Mouse (Mus musculus) stomach, embryonic 14.5 days (tissue): ENCODE results near the gene Gm3164. TPM values are rescaled to one million over a fixed set of nuclear protein-coding genes. Genes with fewer than 3 reads are reported as not detected.
"Not testable (repeated sequence)": the region's sequence is repeated elsewhere in the genome, so short reads cannot be mapped to it uniquely, and the experiment has no call there.

ENCODE experiments used
- ATAC-seq: fragments of 200-750 bp; cut with Nextera tagmentation; 2 replicates; pipeline ENCODE4 v1.8.0; 2017; ENCODE audit warnings: low read depth, moderate TSS enrichment; ENCODE audit not compliant: insufficient number of reproducible peaks, insufficient read depth, low FRiP score
- H3K27ac ChIP-seq: fragments of 300-500 bp; sonication (generic); 2 replicates; pipeline ENCODE4 v1.5.1; 2014; ENCODE audit warnings: mild to moderate bottlenecking, low read length, moderate library complexity, mixed read lengths
- H3K27me3 ChIP-seq: fragments of 300-500 bp; sonication (generic); 2 replicates; pipeline ENCODE4 v1.6.1; 2014; ENCODE audit warnings: low read length, control low read depth, mixed read lengths; ENCODE audit not compliant: control insufficient read depth, insufficient read depth
- H3K36me3 ChIP-seq: fragments of 300-500 bp; sonication (generic); 2 replicates; pipeline ENCODE4 v1.6.1; 2014; ENCODE audit warnings: mild to moderate bottlenecking, control low read depth, low read length, moderate library complexity, mixed read lengths; ENCODE audit not compliant: control insufficient read depth, insufficient read depth
- H3K4me1 ChIP-seq: fragments of 300-500 bp; sonication (generic); 2 replicates; pipeline ENCODE4 v1.6.1; 2014; ENCODE audit warnings: low read length, control low read depth, mixed read lengths; ENCODE audit not compliant: control insufficient read depth, insufficient read depth
- H3K4me2 ChIP-seq: fragments of 300-500 bp; sonication (generic); replicated peaks from 2 replicates; pipeline ENCODE4 v1.6.1; 2014; ENCODE audit warnings: low read depth, low read length, control low read depth
- H3K4me3 ChIP-seq: fragments of 300-500 bp; sonication (generic); 2 replicates; pipeline ENCODE4 v1.5.1; 2014; ENCODE audit warnings: low read depth, low read length, control low read depth
- H3K9ac ChIP-seq: fragments of 300-500 bp; sonication (generic); replicated peaks from 2 replicates; pipeline ENCODE4 v1.6.1; 2014; ENCODE audit warnings: low read depth, mild to moderate bottlenecking, control low read depth, low read length, moderate library complexity, mixed read lengths
- H3K9me3 ChIP-seq: fragments of 300-500 bp; sonication (generic); 2 replicates; pipeline ENCODE4 v1.6.1; 2016; ENCODE audit warnings: low read depth, low read length, control low read depth; ENCODE audit not compliant: control insufficient read depth
- WGBS: fragments of 180-500 bp; shearing (Covaris S2); extraction: QIAGEN DNeasy Blood & Tissue Kit; methylation state at CpG from one replicate; pipeline ENCODE4 v1.1.7; 2014; 5-methylcytosine and 5-hydroxymethylcytosine counted together
- polyA plus RNA-seq: library from polyadenylated mRNA; unstranded; fragments of >200 nt; fragmentation: Nextera tagmentation; extraction: Ambion mirVana; gene quantifications from 2 replicates; pipeline ENCODE4 v1.2.1, GENCODE M21; 2014

Gene Gm3164
- polyA plus RNA-seq: 0.22 and 0.30 TPM in 2 replicates

DNA sequence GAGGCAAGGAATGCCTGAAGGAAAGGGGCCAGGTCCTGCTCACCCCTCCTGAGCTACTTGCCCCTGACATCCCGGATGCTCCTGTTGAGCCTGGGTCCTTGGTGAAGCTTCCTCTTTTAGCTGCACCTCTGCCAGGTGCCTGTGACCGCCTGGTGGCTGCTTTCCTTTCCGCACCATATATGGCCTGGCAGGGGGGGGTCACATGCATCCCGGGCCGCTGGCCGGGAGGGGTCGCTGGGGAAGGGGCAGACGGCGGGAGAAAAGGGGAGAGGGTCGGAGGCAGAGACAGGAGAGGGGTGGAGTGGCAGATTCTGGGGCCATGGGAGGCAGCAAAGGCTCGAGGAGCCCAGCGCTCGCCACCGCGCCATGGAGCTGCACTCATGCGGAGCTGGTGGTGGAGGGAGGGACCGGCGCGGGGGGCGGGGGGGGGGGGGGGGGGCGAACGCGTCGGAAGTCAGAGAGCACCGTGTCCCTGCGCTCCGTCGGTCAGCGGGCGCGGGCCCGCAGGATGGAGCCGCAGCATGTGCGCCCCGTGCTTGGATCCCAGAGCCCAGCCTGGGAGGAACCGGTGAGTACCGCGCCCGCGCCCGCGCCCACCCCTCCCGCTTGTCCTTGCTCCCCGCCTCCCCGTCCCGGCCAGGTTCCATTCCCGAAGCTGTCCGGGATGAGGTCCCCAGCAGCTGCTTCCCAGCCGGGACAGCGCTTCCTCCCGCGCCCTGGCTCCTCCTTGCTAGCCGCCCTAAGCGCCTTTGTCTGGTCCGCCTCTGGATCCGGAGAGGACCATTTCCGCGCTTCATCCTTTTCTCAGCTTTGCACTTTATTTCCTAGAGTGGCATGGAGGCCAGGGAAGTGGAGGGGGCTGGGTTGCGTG is at the start of gene Gm3164:
Gene Gm3164 (plus strand): TSS at position 484 of the 871 bp plus-strand sequence.
- peak within 1 kb of the TSS; percentile 37 for H3K4me2 ChIP-seq
- WGBS: 1% methylated on average over 27 of the region's 59 CpGs
- H3K27me3 ChIP-seq, ATAC-seq, H3K4me1 ChIP-seq, H3K27ac ChIP-seq, H3K9ac ChIP-seq, H3K36me3 ChIP-seq, H3K9me3 ChIP-seq: not testable (repeated sequence)
- peak within 1 kb of the TSS; percentile 22; the same call in 1 of the 2 replicates for H3K4me3 ChIP-seq

DNA sequence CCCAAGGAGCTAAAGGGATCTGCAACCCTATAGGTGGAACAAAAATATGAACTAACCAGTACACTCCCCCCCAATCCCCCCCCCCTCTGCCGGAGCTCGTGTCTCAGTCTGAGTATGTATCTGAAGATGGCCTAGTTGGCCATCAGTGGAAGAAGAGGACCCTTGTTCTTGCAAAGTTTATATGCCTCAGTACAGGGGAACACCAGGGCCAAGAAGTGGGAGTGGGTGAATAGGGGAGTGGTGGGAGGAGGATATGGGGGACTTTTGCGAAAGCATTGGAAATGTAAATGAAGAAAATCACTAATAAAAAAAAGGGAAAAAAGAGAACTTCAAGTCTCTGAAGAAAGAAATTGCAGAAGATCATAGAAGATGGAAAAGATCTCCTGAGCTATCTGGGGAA is 46.3 kb upstream of the Gm3164 start:
- not testable (repeated sequence) for ATAC-seq, H3K4me3 ChIP-seq, H3K27me3 ChIP-seq, H3K9me3 ChIP-seq, H3K4me2 ChIP-seq, H3K4me1 ChIP-seq, H3K27ac ChIP-seq, H3K9ac ChIP-seq, H3K36me3 ChIP-seq
- 92% methylated on average over 1 of the region's 3 CpGs for WGBS

DNA sequence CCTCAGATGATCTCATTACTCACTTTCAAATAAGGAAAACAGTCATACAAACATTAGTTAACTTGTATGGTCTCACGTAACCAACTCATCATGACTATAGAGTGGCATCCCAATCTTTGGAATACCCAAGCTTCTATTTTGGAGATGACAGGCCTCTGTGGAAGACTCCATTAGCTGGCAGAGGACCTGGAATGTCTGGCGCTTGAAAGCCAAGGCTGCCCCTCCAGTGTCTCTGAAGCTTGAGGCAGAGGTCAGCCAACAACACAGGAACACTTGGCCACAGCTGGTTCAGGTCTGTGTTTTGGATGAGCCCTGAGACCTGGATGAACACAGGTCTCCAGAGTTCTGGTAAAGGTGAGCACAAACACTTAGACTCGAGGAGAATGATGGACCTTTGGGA is 45.6 kb upstream of the Gm3164 start:
- ATAC-seq: not testable (repeated sequence)
- 67% methylated on average over 3 of the region's 3 CpGs for WGBS

DNA sequence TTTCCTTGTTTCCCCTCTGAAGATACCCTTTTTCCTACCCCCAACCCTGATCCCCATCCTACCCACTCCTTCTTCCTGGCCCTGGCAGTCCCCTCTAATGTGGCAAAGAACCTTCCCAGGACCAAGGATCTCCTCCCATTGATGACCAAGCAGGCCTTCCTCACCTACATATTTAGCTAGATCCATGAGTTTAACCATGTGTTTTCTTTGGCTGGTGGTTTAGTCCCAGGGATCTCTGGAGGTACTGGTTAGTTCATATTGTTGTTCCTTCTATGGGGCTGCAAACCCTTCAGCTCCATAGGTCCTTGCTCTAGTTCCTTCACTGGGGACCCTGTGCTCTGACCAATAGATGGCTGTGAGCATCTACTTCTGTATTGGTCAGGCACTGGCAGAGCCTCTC is 37.4 kb upstream of the Gm3164 start:
- H3K4me2 ChIP-seq, ATAC-seq, H3K9ac ChIP-seq, H3K27ac ChIP-seq, H3K27me3 ChIP-seq, H3K4me3 ChIP-seq, H3K36me3 ChIP-seq, H3K4me1 ChIP-seq, H3K9me3 ChIP-seq: not testable (repeated sequence)

More for the DNA sequence above, 45.6 kb upstream of the Gm3164 start:
- not testable (repeated sequence) for H3K9me3 ChIP-seq, H3K4me3 ChIP-seq, H3K36me3 ChIP-seq, H3K4me1 ChIP-seq, H3K4me2 ChIP-seq, H3K9ac ChIP-seq, H3K27ac ChIP-seq, H3K27me3 ChIP-seq

DNA sequence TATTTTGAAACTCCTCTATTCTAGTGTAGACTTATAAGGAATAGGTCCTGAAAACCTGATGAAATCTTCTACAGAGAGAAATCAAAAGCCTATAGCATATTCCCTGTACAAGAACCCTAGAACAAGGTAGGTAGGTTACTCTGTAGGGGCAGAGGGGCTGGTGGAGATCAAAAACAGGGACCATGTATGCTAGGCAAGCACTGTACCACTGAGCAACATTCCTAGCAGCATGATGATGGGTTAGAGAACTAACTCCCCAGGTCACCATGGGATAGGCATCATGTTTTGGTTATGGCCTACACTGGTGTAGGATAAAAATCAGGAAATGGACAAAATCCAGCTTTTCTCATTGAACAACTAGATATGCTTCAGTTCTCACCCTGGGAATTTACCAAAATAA is 29.6 kb upstream of the Gm3164 start:
- not testable (repeated sequence) for H3K4me1 ChIP-seq, H3K4me2 ChIP-seq, H3K36me3 ChIP-seq, H3K4me3 ChIP-seq, H3K9me3 ChIP-seq, H3K9ac ChIP-seq, H3K27ac ChIP-seq, ATAC-seq, H3K27me3 ChIP-seq

DNA sequence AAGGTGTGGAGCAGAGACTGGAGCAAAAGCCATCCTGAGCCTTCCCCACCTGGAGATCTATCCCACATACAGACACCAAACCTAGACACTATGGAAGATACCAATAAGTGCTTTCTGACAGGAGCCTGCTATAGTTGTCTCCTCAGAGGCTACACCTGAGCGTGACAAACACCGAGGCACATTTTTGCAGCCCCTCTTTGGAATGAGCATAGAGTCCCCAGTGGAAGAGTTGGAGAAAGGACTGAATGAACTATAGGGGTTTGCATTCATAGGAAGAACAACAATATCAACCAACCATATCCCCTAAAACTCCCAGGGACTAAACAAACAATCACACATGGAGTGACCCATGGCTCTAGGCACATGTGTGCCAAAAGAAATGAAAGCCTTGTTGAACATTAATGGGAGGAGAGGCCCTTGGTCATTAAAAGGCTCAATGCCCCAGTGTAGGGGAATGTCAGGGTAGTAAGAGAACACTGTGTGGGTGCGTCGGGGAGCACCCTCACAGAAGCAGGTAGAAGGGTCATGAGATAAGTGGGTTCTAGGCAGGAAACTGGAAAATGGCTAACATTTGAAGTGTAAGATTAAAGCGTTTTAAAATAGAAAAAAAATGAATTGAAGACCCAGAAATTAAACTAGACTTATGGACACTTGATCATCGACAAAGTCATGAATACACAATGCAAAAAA is 22.3 kb upstream of the Gm3164 start:
- H3K4me3 ChIP-seq, H3K9me3 ChIP-seq, ATAC-seq, H3K9ac ChIP-seq, H3K36me3 ChIP-seq, H3K27ac ChIP-seq, H3K4me2 ChIP-seq, H3K4me1 ChIP-seq, H3K27me3 ChIP-seq: not testable (repeated sequence)
- 92% methylated on average over 2 of the region's 6 CpGs for WGBS

DNA sequence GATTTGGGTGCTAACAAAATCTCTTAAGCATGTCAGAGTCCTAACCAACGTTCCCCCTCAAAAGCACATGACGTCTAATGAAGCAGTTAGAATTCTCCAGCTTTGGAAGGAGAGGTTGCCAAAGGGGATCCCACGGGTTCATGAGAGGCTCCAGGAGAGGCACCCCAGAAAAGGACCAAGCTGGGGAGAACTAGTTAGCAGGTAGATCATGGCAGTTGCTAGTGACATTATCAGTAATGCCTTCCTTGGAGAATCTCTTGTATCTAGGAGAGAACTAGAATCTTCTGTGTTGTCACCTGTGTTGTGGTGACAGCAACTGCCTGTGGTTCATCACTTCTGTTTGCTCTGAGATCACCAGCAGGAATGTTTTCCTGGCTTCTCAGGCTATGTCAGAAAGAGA is 18.0 kb upstream of the Gm3164 start, which contains the start of gene Gm3159:
Gene Gm3159 (plus strand): TSS at position 301 of the 400 bp plus-strand sequence.
- 55% methylated on average over 1 of the region's 3 CpGs for WGBS
- not testable (repeated sequence) for ATAC-seq

DNA sequence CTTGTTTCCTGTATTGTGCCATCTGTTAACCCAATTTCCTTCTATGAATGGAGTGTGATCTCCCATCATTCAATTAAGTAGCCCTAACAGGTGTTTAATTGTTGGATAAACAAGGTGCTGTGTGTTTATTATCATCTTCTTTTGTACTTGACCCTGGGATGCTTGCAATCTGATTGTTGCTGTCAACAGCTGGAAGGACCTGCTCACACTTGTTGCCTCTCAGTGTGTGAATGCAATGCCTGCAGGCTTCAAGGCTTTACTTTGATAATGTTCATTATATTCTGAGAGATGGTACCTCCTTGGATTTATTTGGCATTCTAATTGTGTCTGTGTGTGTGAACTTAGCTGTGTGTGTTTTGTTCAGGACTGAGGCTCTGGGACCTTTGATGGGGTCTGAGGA is 16.6 kb upstream of the Gm3164 start:
- H3K9me3 ChIP-seq, H3K4me1 ChIP-seq, H3K27ac ChIP-seq, H3K36me3 ChIP-seq, H3K27me3 ChIP-seq, ATAC-seq, H3K4me3 ChIP-seq, H3K9ac ChIP-seq, H3K4me2 ChIP-seq: not testable (repeated sequence)

More for the DNA sequence above, 18.0 kb upstream of the Gm3164 start, which contains the start of gene Gm3159:
- H3K9me3 ChIP-seq, H3K9ac ChIP-seq, H3K36me3 ChIP-seq, H3K4me2 ChIP-seq, H3K4me1 ChIP-seq, H3K27ac ChIP-seq, H3K27me3 ChIP-seq, H3K4me3 ChIP-seq: not testable (repeated sequence)
